Mouse (Mus musculus) MEL (cell line): ENCODE results near the gene Fam49a. TPM values are rescaled to one million over a fixed set of nuclear protein-coding genes. Genes with fewer than 3 reads are reported as not detected.

Source experiments
- DNase-seq: peaks from one replicate; pipeline ENCODE4 v3.0.0; 2011; ENCODE audit warnings: low read depth, low spot score
- H3K27ac ChIP-seq: 2 replicates; pipeline ENCODE4 v1.5.1; 2012; ENCODE audit warnings: low read depth, mild to moderate bottlenecking, control low read depth, low read length, moderate library complexity; ENCODE audit not compliant: control insufficient read depth
- H3K27me3 ChIP-seq, 2 experiments: fragments of 150-350 bp in 1 of 2; sonication (generic) in 1 of 2; 2 replicates each; pipeline ENCODE4 v1.6.1; 2012; ENCODE audit warnings: low read length in 2 of 2, mild to moderate bottlenecking in 2 of 2, improper control_type of control experiment in 1 of 2, moderate library complexity in 1 of 2; ENCODE audit not compliant: insufficient read depth in 2 of 2, control insufficient read depth in 1 of 2
- H3K36me3 ChIP-seq, 2 experiments: 2 replicates each; pipeline ENCODE4 v1.6.1; 2012 to 2014; ENCODE audit warnings: low read length in 2 of 2, improper control_type of control experiment in 1 of 2, inconsistent platforms in 1 of 2, mild to moderate bottlenecking in 1 of 2; ENCODE audit not compliant: insufficient read depth in 2 of 2, control insufficient read depth in 1 of 2
- H3K4me1 ChIP-seq, 2 experiments: fragments of 150-350 bp in 1 of 2; sonication (generic) in 1 of 2; 2 replicates each; pipeline ENCODE4 v1.6.1; 2012; ENCODE audit warnings: low read length in 2 of 2, improper control_type of control experiment in 1 of 2, mild to moderate bottlenecking in 1 of 2; ENCODE audit not compliant: insufficient read depth in 2 of 2, control insufficient read depth in 1 of 2
- H3K4me3 ChIP-seq, 2 experiments: fragments of 150-350 bp in 1 of 2; sonication (generic) in 1 of 2; 2 replicates each; pipeline ENCODE4 v1.5.1; 2012; ENCODE audit warnings: low read depth in 2 of 2, low read length in 2 of 2, mild to moderate bottlenecking in 2 of 2, moderate library complexity in 2 of 2, control low read depth in 1 of 2, improper control_type of control experiment in 1 of 2; ENCODE audit not compliant: control insufficient read depth in 1 of 2, insufficient read depth in 1 of 2
- H3K79me2 ChIP-seq: 2 replicates; pipeline ENCODE4 v1.6.1; 2012; ENCODE audit warnings: mild to moderate bottlenecking, low read length, moderate library complexity; ENCODE audit not compliant: control insufficient read depth, poor library complexity, insufficient read depth
- H3K9ac ChIP-seq: 2 replicates; pipeline ENCODE4 v1.6.1; 2012; ENCODE audit warnings: low read depth, mild to moderate bottlenecking, control low read depth, low read length, moderate library complexity; ENCODE audit not compliant: control insufficient read depth, poor library complexity, severe bottlenecking
- H3K9me3 ChIP-seq: fragments of 150-350 bp; sonication (generic); replicated peaks from 2 replicates; pipeline ENCODE4 v1.6.1; 2012; ENCODE audit warnings: mild to moderate bottlenecking, low read length, improper control_type of control experiment, moderate library complexity; ENCODE audit not compliant: insufficient read depth
- BHLHE40 ChIP-seq: IDR thresholded peaks from 2 replicates; pipeline ENCODE4 v1.6.1; 2012; ENCODE audit warnings: low read depth, mild to moderate bottlenecking, inconsistent platforms, low read length, improper control_type of control experiment, borderline replicate concordance
- CHD1 ChIP-seq: IDR thresholded peaks from 2 replicates; pipeline ENCODE4 v1.6.1; 2012; ENCODE audit warnings: low read depth, mild to moderate bottlenecking, inconsistent platforms, low read length, improper control_type of control experiment
- CHD2 ChIP-seq: IDR thresholded peaks from 2 replicates; pipeline ENCODE4 v1.6.1; 2011; ENCODE audit warnings: low read length, improper control_type of control experiment
- E2F4 ChIP-seq: IDR thresholded peaks from 2 replicates; pipeline ENCODE4 v1.6.1; 2011; ENCODE audit warnings: low read depth, low read length, improper control_type of control experiment, borderline replicate concordance
- ELF1 ChIP-seq: IDR thresholded peaks from 2 replicates; pipeline ENCODE4 v1.6.1; 2014; ENCODE audit warnings: low read depth, mild to moderate bottlenecking, inconsistent platforms, low read length, improper control_type of control experiment, moderate library complexity
- EP300 ChIP-seq, 2 experiments: IDR thresholded peaks; 2 replicates each; pipeline ENCODE4 v1.6.1; 2011; ENCODE audit warnings: improper control_type of control experiment in 2 of 2, low read length in 2 of 2, low read depth in 1 of 2, mild to moderate bottlenecking in 1 of 2
- ETS1 ChIP-seq: IDR thresholded peaks from 2 replicates; pipeline ENCODE4 v1.6.1; 2012; ENCODE audit warnings: low read depth, mild to moderate bottlenecking, inconsistent platforms, low read length, improper control_type of control experiment, moderate library complexity
- GABPA ChIP-seq: IDR thresholded peaks from 2 replicates; pipeline ENCODE4 v1.6.1; 2012; ENCODE audit warnings: low read depth, mild to moderate bottlenecking, inconsistent platforms, low read length, improper control_type of control experiment, moderate library complexity
- HCFC1 ChIP-seq: IDR thresholded peaks from 2 replicates; pipeline ENCODE4 v1.6.1; 2012; ENCODE audit warnings: low read depth, mild to moderate bottlenecking, inconsistent platforms, low read length, improper control_type of control experiment, moderate library complexity
- KAT2A ChIP-seq: conservative IDR thresholded peaks from 2 replicates; pipeline ENCODE4 v1.6.1; 2012; ENCODE audit warnings: low read depth, low read length, improper control_type of control experiment, inconsistent platforms
- MEF2A ChIP-seq: IDR thresholded peaks from 2 replicates; pipeline ENCODE4 v1.6.1; 2014; ENCODE audit warnings: low read depth, mild to moderate bottlenecking, inconsistent platforms, low read length, improper control_type of control experiment; ENCODE audit not compliant: poor library complexity, insufficient replicate concordance, severe bottlenecking; ENCODE audit errors: extremely low read depth
- MXI1 ChIP-seq: IDR thresholded peaks from 2 replicates; pipeline ENCODE4 v1.6.1; 2011; ENCODE audit warnings: mild to moderate bottlenecking, low read depth, low read length, improper control_type of control experiment
- MYB ChIP-seq: IDR thresholded peaks from 2 replicates; pipeline ENCODE4 v1.6.1; 2011; ENCODE audit warnings: mild to moderate bottlenecking, low read depth, low read length, improper control_type of control experiment
- MYC ChIP-seq: IDR thresholded peaks from 2 replicates; pipeline ENCODE4 v1.6.1; 2011; ENCODE audit warnings: low read depth, mild to moderate bottlenecking, low read length, improper control_type of control experiment, moderate library complexity
- NELFE ChIP-seq: IDR thresholded peaks from 2 replicates; pipeline ENCODE4 v1.6.1; 2011; ENCODE audit warnings: low read depth, low read length, improper control_type of control experiment
- NRF1 ChIP-seq: IDR thresholded peaks from 2 replicates; pipeline ENCODE4 v1.6.1; 2014; ENCODE audit warnings: low read depth, mild to moderate bottlenecking, inconsistent platforms, low read length, improper control_type of control experiment, moderate library complexity; ENCODE audit not compliant: poor library complexity, insufficient read depth, severe bottlenecking
- POLR2AphosphoS2 ChIP-seq: IDR thresholded peaks from 2 replicates; pipeline ENCODE4 v1.6.1; 2011; ENCODE audit warnings: low read length, improper control_type of control experiment
- POLR2AphosphoS5 ChIP-seq: IDR thresholded peaks from 2 replicates; pipeline ENCODE4 v1.6.1; 2012; ENCODE audit warnings: low read depth, borderline replicate concordance, mild to moderate bottlenecking, inconsistent platforms, low read length, moderate library complexity, mixed read lengths
- RAD21 ChIP-seq: IDR thresholded peaks from 2 replicates; pipeline ENCODE4 v1.6.1; 2011; ENCODE audit warnings: mild to moderate bottlenecking, low read depth, low read length, improper control_type of control experiment
- RCOR1 ChIP-seq: IDR thresholded peaks from 2 replicates; pipeline ENCODE4 v1.6.1; 2012; ENCODE audit warnings: low read depth, mild to moderate bottlenecking, inconsistent platforms, low read length, improper control_type of control experiment
- SIN3A ChIP-seq: IDR thresholded peaks from 2 replicates; pipeline ENCODE4 v1.6.1; 2012; ENCODE audit warnings: low read length, improper control_type of control experiment, inconsistent platforms
- TAL1 ChIP-seq: IDR thresholded peaks from 2 replicates; pipeline ENCODE4 v1.6.1; 2012; ENCODE audit warnings: mild to moderate bottlenecking, inconsistent platforms, low read length, moderate library complexity, mixed read lengths
- TBP ChIP-seq: IDR thresholded peaks from 2 replicates; pipeline ENCODE4 v1.8.0; 2011; ENCODE audit warnings: low read depth, low read length, improper control_type of control experiment
- UBTF ChIP-seq: IDR thresholded peaks from 2 replicates; pipeline ENCODE4 v1.6.1; 2012; ENCODE audit warnings: low read depth, mild to moderate bottlenecking, inconsistent platforms, low read length, improper control_type of control experiment, moderate library complexity, borderline replicate concordance; ENCODE audit not compliant: insufficient read depth
- USF2 ChIP-seq, 2 experiments: IDR thresholded peaks; 2 replicates each; pipeline ENCODE4 v1.6.1; 2011 to 2012; ENCODE audit warnings: improper control_type of control experiment in 2 of 2, low read length in 2 of 2, borderline replicate concordance in 1 of 2, inconsistent platforms in 1 of 2, low read depth in 1 of 2, mild to moderate bottlenecking in 1 of 2; ENCODE audit not compliant: insufficient read depth in 1 of 2
- ZC3H11A ChIP-seq: IDR thresholded peaks from 2 replicates; pipeline ENCODE4 v1.6.1; 2012; ENCODE audit warnings: low read depth, mild to moderate bottlenecking, inconsistent platforms, low read length, improper control_type of control experiment
- ZKSCAN1 ChIP-seq: IDR thresholded peaks from 2 replicates; pipeline ENCODE4 v1.6.1; 2012; ENCODE audit warnings: low read depth, mild to moderate bottlenecking, inconsistent platforms, low read length, improper control_type of control experiment, moderate library complexity
- ZMIZ1 ChIP-seq: IDR thresholded peaks from 2 replicates; pipeline ENCODE4 v1.6.1; 2012; ENCODE audit warnings: low read depth, mild to moderate bottlenecking, inconsistent platforms, low read length, improper control_type of control experiment, moderate library complexity
- polyA plus RNA-seq, 2 experiments: library from polyadenylated mRNA; stranded (reverse) in 1 of 2; unstranded in 1 of 2; fragments of >175 nt in 1 of 2; fragments of >200 nt in 1 of 2; gene quantifications; 2 replicates each; pipeline versions ENCODE4 v1.2.1 to v1.2.4; 2012; ENCODE audit warnings: low replicate concordance in 2 of 2, low read depth in 1 of 2; ENCODE audit not compliant: insufficient read length in 2 of 2, insufficient read depth in 1 of 2, missing spikeins in 1 of 2
- total RNA-seq: library from RNA; depleted of rRNA; stranded (reverse); fragments of 300-350 nt; gene quantifications from 2 replicates; pipeline ENCODE4 v1.2.3, GENCODE M21; 2012

The Fam49a gene
- total and polyA plus RNA-seq, 3 experiments: 0.42 to 1.3 TPM; not detected in 1

GRCm38 (mm10) chr12:12337378-12337777 is 75.4 kb downstream of the Fam49a start:
- Histone ChIP-seq H3K9ac (no peak overlapping the region), H3K27ac (no peak overlapping the region), H3K4me3 (no peak overlapping the region), H3K79me2 (no peaks in the 10 kb centered on the region), H3K4me1 (no peaks in the 10 kb centered on the region), H3K27me3 (no peaks in the 10 kb centered on the region), H3K9me3 (no peaks in the 10 kb centered on the region), H3K36me3 (no peaks in the 10 kb centered on the region)
- DNase-seq: no peak
- TF ChIP-seq TBP (no peak), CHD1 (no peak), RAD21 (no peak), ETS1 (no peak), RCOR1 (no peak), MEF2A (no peak), ZC3H11A (no peak), BHLHE40 (no peak), EP300 (IDR thresholded peaks at IDR 0.05; ENCODE audit: low read depth in 1 of 2, low read length in 2 of 2) (no peak), SIN3A (no peak), MYB (no peak), KAT2A (no peak), GABPA (no peak), E2F4 (no peak), HCFC1 (no peak), TAL1 (no peak), CHD2 (no peak), MXI1 (no peak)

- Histone ChIP-seq H3K4me1 (no peaks in the 10 kb centered on the region), H3K9ac (no peak overlapping the region), H3K9me3 (no peaks in the 10 kb centered on the region), H3K79me2 (no peaks in the 10 kb centered on the region), H3K4me3 (no peak overlapping the region), H3K36me3 (no peaks in the 10 kb centered on the region), H3K27me3 (no peaks in the 10 kb centered on the region)
- no peak for DNase-seq
- TF ChIP-seq POLR2AphosphoS5 (no peak), HCFC1 (no peak), USF2 (IDR thresholded peaks at IDR 0.05; ENCODE audit: borderline replicate concordance in 1 of 2, insufficient read depth in 1 of 2, low read depth in 1 of 2, low read length in 2 of 2) (no peak), ZKSCAN1 (no peak), POLR2AphosphoS2 (no peak), CHD2 (no peak), MXI1 (no peak), ZC3H11A (no peak), ETS1 (no peak), ELF1 (no peak), MEF2A (no peak), NELFE (no peak), ZMIZ1 (no peak), UBTF (no peak), NRF1 (no peak), KAT2A (no peak), BHLHE40 (no peak), EP300 (IDR thresholded peaks at IDR 0.05; ENCODE audit: low read depth in 1 of 2, low read length in 2 of 2) (no peak), MYC (no peak)
- TF ChIP-seq, all 39 proteins: peak for 0
- H3K27ac ChIP-seq: no peak overlapping the region
Measured at GRCm38 (mm10) chr12:12343320-12343719, 81.4 kb downstream of the Fam49a start.
